In genomic region chr2:145981699-145982112, GRCm38 (mm10) we compare ENCODE assay signal across 14 mouse cellular contexts. TPM values are rescaled to one million over a fixed set of nuclear protein-coding genes. Genes with fewer than 3 reads are reported as not detected.
DNase-seq lines count a peak whose midpoint lies in the region; ATAC-seq and TF ChIP-seq lines count a peak whose summit lies in the region.
"Had no signal": no experiment of that assay in that cellular context is flagged by ENCODE, and none has a peak within 500 bp of the region (broad histone marks: within the 10 kb centered on the region; RNA-seq: fewer than 3 reads in every experiment).

No protein-coding gene starts in this region.

- no peak for TF ChIP-seq POLR2A in limb, embryonic 14.5 days (IDR thresholded peaks at IDR 0.05; ENCODE audit: borderline replicate concordance, extremely low read depth, insufficient read depth, insufficient read length)

- H3K9me3 ChIP-seq in neural tube, embryonic 11.5 days (ENCODE audit: control insufficient read depth, low read length) = no peaks in the 10 kb centered on the region
- H3K9me3 ChIP-seq in forebrain, embryonic 15.5 days = no peaks in the 10 kb centered on the region
- no peaks in the 10 kb centered on the region for H3K9me3 ChIP-seq in limb, embryonic 14.5 days (ENCODE audit: control insufficient read depth, low read length)
- H3K9me3 ChIP-seq: megakaryocyte, embryonic 14.5 days had no signal

- no peaks in the 10 kb centered on the region; the same call in none of the 2 replicates for H3K4me1 ChIP-seq in neural tube, embryonic 11.5 days (ENCODE audit: control insufficient read depth, insufficient read depth, low read length)
- peaks cover 37% of the 10 kb centered on the region for H3K4me1 ChIP-seq in forebrain, embryonic 15.5 days
- H3K4me1 ChIP-seq in limb, embryonic 14.5 days (ENCODE audit: control insufficient read depth, insufficient read depth, low read length) = peaks cover 6% of the 10 kb centered on the region; the same call in 1 of the 2 replicates
- H3K4me1 ChIP-seq: megakaryocyte, embryonic 14.5 days had no signal

- 31% methylated on average over 6 of the region's 6 CpGs for WGBS in neural tube, embryonic 11.5 days
- WGBS in forebrain, embryonic 15.5 days = 8% methylated on average over 6 of the region's 6 CpGs
- 25% methylated on average over 6 of the region's 6 CpGs for WGBS in limb, embryonic 14.5 days

- no peak overlapping the region for H3K4me2 ChIP-seq in neural tube, embryonic 11.5 days (ENCODE audit: low read depth)
- no peak overlapping the region for H3K4me2 ChIP-seq in forebrain, embryonic 15.5 days (replicated peaks)
- H3K4me2 ChIP-seq in limb, embryonic 14.5 days (replicated peaks; ENCODE audit: low read depth, low read length, severe bottlenecking) = no peak overlapping the region

- peak; percentile 18 for DNase-seq in neural tube, embryonic 11.5 days (ENCODE audit: low spot score)
- DNase-seq in neural tube, embryonic 10.5 days (ENCODE audit: extremely low spot score, low spot score) = no peak
- peak; percentile 17 for DNase-seq in limb, embryonic 14.5 days (ENCODE audit: low spot score)
- DNase-seq in gastrocnemius, adult 18-20 months (ENCODE audit: low spot score) = no peak
- DNase-seq in gastrocnemius, postnatal 25 days = no peak
- no peak for DNase-seq in lung, postnatal 10 days
- DNase-seq: layer of hippocampus, postnatal 36 days; thymus, postnatal 25 days had no signal

- no peaks in the 10 kb centered on the region for H3K36me3 ChIP-seq in neural tube, embryonic 11.5 days (ENCODE audit: control insufficient read depth, insufficient read depth, low read length)
- no peaks in the 10 kb centered on the region for H3K36me3 ChIP-seq in forebrain, embryonic 15.5 days
- H3K36me3 ChIP-seq in limb, embryonic 14.5 days (ENCODE audit: control insufficient read depth, insufficient read depth, low read length) = no peaks in the 10 kb centered on the region

- H3K4me3 ChIP-seq in neural tube, embryonic 11.5 days (ENCODE audit: low read depth, low read length) = no peak overlapping the region
- H3K4me3 ChIP-seq in forebrain, embryonic 15.5 days = no peak overlapping the region
- no peak overlapping the region for H3K4me3 ChIP-seq in limb, embryonic 14.5 days (replicated peaks; ENCODE audit: low read length)
- H3K4me3 ChIP-seq: megakaryocyte, embryonic 14.5 days had no signal

- H3K9ac ChIP-seq in neural tube, embryonic 11.5 days (ENCODE audit: low read length) = no peak overlapping the region
- no peak overlapping the region for H3K9ac ChIP-seq in forebrain, embryonic 15.5 days (replicated peaks)
- H3K9ac ChIP-seq in limb, embryonic 14.5 days (ENCODE audit: low read depth, low read length, severe bottlenecking) = 0 out of 2 replicates have a peak overlapping the region, but pooled peaks have one; percentile 3
- H3K9ac ChIP-seq: liver, embryonic 14.5 days had no signal

- H3K27ac ChIP-seq in neural tube, embryonic 11.5 days (ENCODE audit: low read depth, low read length) = no peak overlapping the region
- peak overlapping the region; percentile 67 for H3K27ac ChIP-seq in forebrain, embryonic 15.5 days (replicated peaks)
- H3K27ac ChIP-seq in limb, embryonic 14.5 days (replicated peaks; ENCODE audit: low read depth, low read length) = no peak overlapping the region
- H3K27ac ChIP-seq: liver, embryonic 14.5 days had no signal

- H3K27me3 ChIP-seq in neural tube, embryonic 11.5 days (ENCODE audit: control insufficient read depth, insufficient read depth, low read length) = no peaks in the 10 kb centered on the region
- no peaks in the 10 kb centered on the region for H3K27me3 ChIP-seq in forebrain, embryonic 15.5 days
- no peaks in the 10 kb centered on the region for H3K27me3 ChIP-seq in limb, embryonic 14.5 days (ENCODE audit: control insufficient read depth, insufficient read depth, low read length)
- H3K27me3 ChIP-seq: megakaryocyte, embryonic 14.5 days had no signal

- no peak for ATAC-seq in neural tube, embryonic 11.5 days (ENCODE audit: insufficient read depth, low FRiP score, low TSS enrichment)
- peak; percentile 19; the same call in 1 of the 2 replicates for ATAC-seq in forebrain, embryonic 15.5 days (replicated peaks)
- no peak for ATAC-seq in limb, embryonic 14.5 days (ENCODE audit: low FRiP score, low read depth)
- ATAC-seq: CD4-positive, CD25-positive, alpha-beta regulatory T cell, adult 4 months had no signal

RNA-seq across cellular contexts. Expression of gene Crnkl1, which starts 46.9 kb away (rescaled TPM):
- 44.1 and 46.5 TPM in 2 replicates for polyA plus RNA-seq in neural tube, embryonic 11.5 days (2014; fragmentation: Nextera tagmentation; extraction: Ambion mirVana)
- polyA plus RNA-seq in forebrain, embryonic 15.5 days (2015; fragmentation: Nextera tagmentation; extraction: Ambion mirVana) = 31.3 and 34.9 TPM in 2 replicates
- 13.3 and 17.2 TPM in 2 replicates for polyA plus RNA-seq in limb, embryonic 14.5 days (2012; rRNA removed)
- polyA plus RNA-seq in limb, embryonic 14.5 days (2014; fragmentation: Nextera tagmentation; extraction: Ambion mirVana) = 23.7 and 29.5 TPM in 2 replicates
- 10 to 100 TPM; 17.0 to 17.1 TPM for total RNA-seq in gastrocnemius, adult 18-20 months (2021)
- 10 to 100 TPM; 13.3 to 14.2 TPM for total RNA-seq in gastrocnemius, postnatal 25 days (2021)

RNA-seq across cellular contexts. Expression of gene Cfap61, which starts 47.1 kb away (rescaled TPM):
- 0.91 and 3.1 TPM in 2 replicates for polyA plus RNA-seq in neural tube, embryonic 11.5 days (2014; fragmentation: Nextera tagmentation; extraction: Ambion mirVana)
- polyA plus RNA-seq in forebrain, embryonic 15.5 days (2015; fragmentation: Nextera tagmentation; extraction: Ambion mirVana) = 1.9 and 2.2 TPM in 2 replicates
- 0.09 and 0.15 TPM in 2 replicates for polyA plus RNA-seq in limb, embryonic 14.5 days (2012; rRNA removed)
- 0.29 TPM in 1 of 2 replicates, not detected in the other for polyA plus RNA-seq in limb, embryonic 14.5 days (2014; fragmentation: Nextera tagmentation; extraction: Ambion mirVana)
- not detected for total RNA-seq in gastrocnemius, adult 18-20 months (2021)
- not detected for total RNA-seq in gastrocnemius, postnatal 25 days (2021)
- total RNA-seq: hematopoietic stem cell, adult 5-6 weeks; neutrophil, adult 5-6 weeks had no signal
- polyA plus RNA-seq: CD4-positive, CD25-positive, alpha-beta regulatory T cell, adult 4 months; liver, embryonic 14.5 days had no signal

Comparison
In these comparisons a context has a peak if more than half of its experiments do, and no peak if none do; other contexts are left out.
1. DNase-seq: peak in neural tube, embryonic 11.5 days (single experiment) and limb, embryonic 14.5 days (single experiment); none in neural tube, embryonic 10.5 days (single experiment), gastrocnemius, adult 18-20 months (single experiment), gastrocnemius, postnatal 25 days (single experiment) and lung, postnatal 10 days (single experiment).